In genomic region chr6:87158062-87158623, GRCm38 (mm10) we compare ENCODE assay signal across 31 mouse cellular contexts. TPM values are rescaled to one million over a fixed set of nuclear protein-coding genes. Genes with fewer than 3 reads are reported as not detected.
DNase-seq lines count a peak whose midpoint lies in the region; ATAC-seq and TF ChIP-seq lines count a peak whose summit lies in the region.
"Had no signal": no experiment of that assay in that cellular context is flagged by ENCODE, and none has a peak within 500 bp of the region (broad histone marks: within the 10 kb centered on the region; RNA-seq: fewer than 3 reads in every experiment).

No protein-coding gene starts in this region.

- ATAC-seq in frontal cortex, adult (ENCODE audit: low TSS enrichment): peak; percentile 80
- peak; percentile 83 for ATAC-seq in forebrain, postnatal 0 days
- ATAC-seq in liver, embryonic 11.5 days (replicated peaks; ENCODE audit: low FRiP score): no peak
- ATAC-seq: intestine, postnatal 0 days; midbrain, embryonic 15.5 days had no signal

- no peaks in the 10 kb centered on the region for H3K27me3 ChIP-seq in forebrain, postnatal 0 days (ENCODE audit: insufficient read depth, low read length)
- H3K27me3 ChIP-seq in liver, embryonic 11.5 days (replicated peaks; ENCODE audit: control insufficient read depth, insufficient read depth, low read length): no peaks in the 10 kb centered on the region
- H3K27me3 ChIP-seq: CH12.LX; hindbrain, embryonic 12.5 days; limb, embryonic 13.5 days; midbrain, embryonic 15.5 days; neural tube, embryonic 15.5 days had no signal

- H3K9ac ChIP-seq in forebrain, postnatal 0 days: no peak overlapping the region
- H3K9ac ChIP-seq in liver, embryonic 11.5 days (ENCODE audit: low read depth, low read length): no peak overlapping the region
- H3K9ac ChIP-seq: hindbrain, embryonic 12.5 days; limb, embryonic 13.5 days; liver, embryonic 13.5 days; midbrain, embryonic 15.5 days; neural tube, embryonic 15.5 days had no signal

- H3K36me3 ChIP-seq in forebrain, postnatal 0 days (ENCODE audit: insufficient read depth): no peaks in the 10 kb centered on the region
- H3K36me3 ChIP-seq in liver, embryonic 11.5 days (ENCODE audit: control insufficient read depth, insufficient read depth, low read length): no peaks in the 10 kb centered on the region
- H3K36me3 ChIP-seq: heart, embryonic 10.5 days; hindbrain, embryonic 12.5 days; liver, embryonic 13.5 days; midbrain, embryonic 15.5 days; neural tube, embryonic 15.5 days had no signal

- no peaks in the 10 kb centered on the region for H3K9me3 ChIP-seq in forebrain, postnatal 0 days (ENCODE audit: low read length)
- no peaks in the 10 kb centered on the region for H3K9me3 ChIP-seq in liver, embryonic 11.5 days (ENCODE audit: control insufficient read depth, low read length)
- H3K9me3 ChIP-seq: heart, embryonic 10.5 days; hindbrain, embryonic 12.5 days; limb, embryonic 13.5 days; liver, embryonic 13.5 days; midbrain, embryonic 15.5 days; neural tube, embryonic 15.5 days had no signal

- WGBS in forebrain, postnatal 0 days: 56% methylated on average over 7 of the region's 7 CpGs
- WGBS in liver, embryonic 11.5 days: 83% methylated on average over 7 of the region's 7 CpGs

- no peak overlapping the region for H3K4me3 ChIP-seq in forebrain, postnatal 0 days (ENCODE audit: low read depth, low read length)
- H3K4me3 ChIP-seq in liver, embryonic 11.5 days (ENCODE audit: low read depth, low read length): no peak overlapping the region
- H3K4me3 ChIP-seq: heart, embryonic 10.5 days; hindbrain, embryonic 12.5 days; left cerebral cortex, adult 2 months; limb, embryonic 13.5 days; liver, embryonic 13.5 days; midbrain, embryonic 15.5 days; neural tube, embryonic 15.5 days had no signal

- peak; percentile 37 to 40 for DNase-seq in cerebellum, postnatal 10 days
- DNase-seq in cerebellum, adult 11 months: no peak
- no peak for DNase-seq in frontal cortex, postnatal 14 days (ENCODE audit: low spot score in 2 of 2)
- DNase-seq in R1 (ENCODE audit: low read depth, low spot score): peak; percentile 10
- DNase-seq in forebrain, postnatal 0 days: peak; percentile 68
- no peak for DNase-seq in left cerebral cortex, adult 9 months (ENCODE audit: low spot score in 2 of 2)
- no peak for DNase-seq in liver, embryonic 11.5 days (ENCODE audit: low spot score)
- DNase-seq: adrenal gland, adult 8-10 months; cerebellum, adult 11-12 months; cerebellum, postnatal 25 days; gastrocnemius, postnatal 10 days; heart, postnatal 36 days; kidney, adult 9 months; kidney, postnatal 10 days; liver, embryonic 13.5 days; lung, adult 18-20 months; lung, postnatal 14 days; retina, postnatal 1 day; right cerebral cortex, postnatal 14 days had no signal

- no peak overlapping the region for H3K27ac ChIP-seq in forebrain, postnatal 0 days (ENCODE audit: low read depth, low read length)
- H3K27ac ChIP-seq in liver, embryonic 11.5 days (ENCODE audit: low read depth, low read length): no peak overlapping the region
- H3K27ac ChIP-seq: heart, embryonic 10.5 days; hindbrain, embryonic 12.5 days; left cerebral cortex, adult 2 months; limb, embryonic 13.5 days; liver, embryonic 13.5 days; midbrain, embryonic 15.5 days; neural tube, embryonic 15.5 days had no signal

- H3K4me1 ChIP-seq in forebrain, postnatal 0 days (ENCODE audit: insufficient read depth): 0 out of 2 replicates have a peak, but pooled peaks cover 2% of the 10 kb centered on the region
- H3K4me1 ChIP-seq in liver, embryonic 11.5 days (replicated peaks; ENCODE audit: control insufficient read depth, insufficient read depth, low read length): peaks cover 1% of the 10 kb centered on the region
- H3K4me1 ChIP-seq: hindbrain, embryonic 12.5 days; midbrain, embryonic 15.5 days had no signal

- no peak overlapping the region for H3K4me2 ChIP-seq in forebrain, postnatal 0 days (ENCODE audit: low read depth)
- H3K4me2 ChIP-seq in liver, embryonic 11.5 days: no peak overlapping the region
- H3K4me2 ChIP-seq: hindbrain, embryonic 12.5 days; limb, embryonic 13.5 days; liver, embryonic 13.5 days; midbrain, embryonic 15.5 days; neural tube, embryonic 15.5 days had no signal

- no peak for TF ChIP-seq CTCF in forebrain, postnatal 0 days (IDR thresholded peaks at IDR 0.05; ENCODE audit: low read depth)

RNA-seq across cellular contexts. Expression of gene D6Ertd527e, which starts 53.6 kb away (rescaled TPM):
- not detected in 2 replicates for total RNA-seq in forebrain, postnatal 0 days (2014; rRNA removed)
- 0.07 and 0.10 TPM in 2 replicates for polyA plus RNA-seq in forebrain, postnatal 0 days (2015; fragmentation: Nextera tagmentation; extraction: Ambion mirVana)
- 0.19 and 0.43 TPM in 2 replicates for polyA plus RNA-seq in liver, embryonic 11.5 days (2014; fragmentation: Nextera tagmentation; extraction: Ambion mirVana)
- total RNA-seq: ES-E14; heart, postnatal 36 days; left cerebral cortex, adult 2 months; left cerebral cortex, postnatal 36 days had no signal
- polyA plus RNA-seq: C2C12; heart, embryonic 10.5 days; liver, embryonic 13.5 days; midbrain, embryonic 15.5 days had no signal

Comparison
In these comparisons a context has a peak if more than half of its experiments do, and no peak if none do; other contexts are left out.
1. DNase-seq: peak in cerebellum, postnatal 10 days (2 of 2), R1 (single experiment) and forebrain, postnatal 0 days (single experiment); none in cerebellum, adult 11 months (single experiment), frontal cortex, postnatal 14 days (0 of 2), left cerebral cortex, adult 9 months (0 of 2) and liver, embryonic 11.5 days (single experiment).